Mouse (Mus musculus): ENCODE results near the gene Gm9495.
A peak's percentile ranks its signal among the peaks of the same experiment; 100 is the strongest.
"Not testable (repeated sequence)": the region's sequence is repeated elsewhere in the genome, so short reads cannot be mapped to it uniquely, and the experiment has no call there.

The Gm9495 gene

GRCm38 (mm10) chr8:69453465-69453864 is at the start of gene Gm9495:
Gene Gm9495, minus strand, starts transcription at chr8:69453565.
- not testable (repeated sequence) for DNase-seq

GRCm38 (mm10) chr8:69474946-69475345 is 21.6 kb upstream of the Gm9495 start:
- DNase-seq = not testable (repeated sequence)

GRCm38 (mm10) chr8:69420018-69420417 is 33.3 kb downstream of the Gm9495 start:
- not testable (repeated sequence) for DNase-seq

- no peak for DNase-seq
Observed at GRCm38 (mm10) chr8:69414326-69414725, 39.0 kb downstream of the Gm9495 start.

- DNase-seq = no peak
Observed at GRCm38 (mm10) chr8:69404768-69405167, 48.6 kb downstream of the Gm9495 start.

- DNase-seq = no peak
Observed at GRCm38 (mm10) chr8:69399956-69400443, 53.4 kb downstream of the Gm9495 start.

- peak; percentile 53 to 58 for DNase-seq
Observed at GRCm38 (mm10) chr8:69399181-69399955, 54.0 kb downstream of the Gm9495 start.

GRCm38 (mm10) chr8:69396196-69396595 is 57.2 kb downstream of the Gm9495 start:
- DNase-seq = no peak

- peak; percentile 92 to 94 for DNase-seq
Observed at GRCm38 (mm10) chr8:69395050-69395789, 58.1 kb downstream of the Gm9495 start.

GRCm38 (mm10) chr8:69384361-69384760 is 69.0 kb downstream of the Gm9495 start:
- DNase-seq = no peak

All from kidney, adult 8-10 months (tissue).